In the genomic region with DNA sequence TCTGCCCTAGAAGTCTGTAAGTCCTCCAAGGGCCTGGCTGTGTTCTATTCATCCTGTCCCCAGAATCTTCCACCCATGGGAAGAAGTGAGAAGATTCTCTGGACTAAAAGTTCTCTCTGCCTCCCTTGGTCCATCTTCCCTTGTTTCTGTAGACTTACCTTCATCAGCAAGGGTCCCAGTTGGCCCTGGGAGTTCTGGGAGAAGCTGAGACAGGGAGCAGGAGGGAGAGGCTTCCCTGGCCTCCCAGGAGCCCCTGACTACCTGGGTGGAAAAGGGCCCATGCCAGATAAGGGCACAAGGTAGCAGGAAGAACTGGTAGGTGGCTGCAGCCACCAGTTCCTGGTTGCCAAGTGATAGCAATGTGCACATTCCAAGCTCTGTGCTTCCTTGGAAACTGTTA, we compare ENCODE assay signal across 8 mouse cellular contexts. TPM values are rescaled to one million over a fixed set of nuclear protein-coding genes. Genes with fewer than 3 reads are reported as not detected.
DNase-seq lines count a peak whose midpoint lies in the region; ATAC-seq and TF ChIP-seq lines count a peak whose summit lies in the region.

A gene (minus strand): TSS at position 342 of the 400 bp plus-strand sequence.

- DNase-seq in cerebellum, adult 2 months, result no peak
- DNase-seq in adrenal gland, adult 2 months, result no peak
- no peak for DNase-seq in forebrain, postnatal 0 days
- DNase-seq in right cerebral cortex, adult 2 months (ENCODE audit: low spot score in 2 of 2), result no peak
- DNase-seq in cerebellum, adult 11 months, result no peak

- TF ChIP-seq POLR2A in cerebellum, adult 2 months (IDR thresholded peaks at IDR 0.05; ENCODE audit: borderline replicate concordance, insufficient read depth, low read length), result no peak

- no peak within 1 kb of the TSS for H3K27ac ChIP-seq in cerebellum, adult 2 months (ENCODE audit: insufficient read depth, low read length)
- no peak within 1 kb of the TSS for H3K27ac ChIP-seq in forebrain, postnatal 0 days (ENCODE audit: low read depth, low read length)
- H3K27ac ChIP-seq in hindbrain, embryonic 12.5 days, result no peak within 1 kb of the TSS
- H3K27ac ChIP-seq in liver, embryonic 12.5 days, result peak within 1 kb of the TSS; percentile 90

- H3K9ac ChIP-seq in forebrain, postnatal 0 days, result no peak within 1 kb of the TSS
- H3K9ac ChIP-seq in hindbrain, embryonic 12.5 days, result no peak within 1 kb of the TSS
- peak within 1 kb of the TSS; percentile 47; the same call in 1 of the 2 replicates for H3K9ac ChIP-seq in liver, embryonic 12.5 days

- no peaks in the 10 kb centered on the region for H3K27me3 ChIP-seq in cerebellum, adult 2 months (ENCODE audit: control insufficient read depth, insufficient read depth, low read length)
- H3K27me3 ChIP-seq in forebrain, postnatal 0 days (ENCODE audit: insufficient read depth, low read length), result no peaks in the 10 kb centered on the region
- peaks cover 10% of the 10 kb centered on the region; the same call in 1 of the 2 replicates for H3K27me3 ChIP-seq in hindbrain, embryonic 12.5 days
- H3K27me3 ChIP-seq in liver, embryonic 12.5 days (replicated peaks), result peaks cover 19% of the 10 kb centered on the region

- TF ChIP-seq CTCF in cerebellum, adult 2 months (IDR thresholded peaks at IDR 0.05; ENCODE audit: borderline replicate concordance, insufficient read depth, low read depth, low read length), result no peak
- no peak for TF ChIP-seq CTCF in forebrain, postnatal 0 days (IDR thresholded peaks at IDR 0.05; ENCODE audit: low read depth)

- H3K4me2 ChIP-seq in forebrain, postnatal 0 days (ENCODE audit: low read depth), result no peak within 1 kb of the TSS
- no peak within 1 kb of the TSS for H3K4me2 ChIP-seq in hindbrain, embryonic 12.5 days (replicated peaks)
- peak within 1 kb of the TSS; percentile 77 for H3K4me2 ChIP-seq in liver, embryonic 12.5 days

- H3K4me3 ChIP-seq in cerebellum, adult 2 months (replicated peaks; ENCODE audit: insufficient read depth, low read depth, low read length), result no peak within 1 kb of the TSS
- no peak within 1 kb of the TSS for H3K4me3 ChIP-seq in forebrain, postnatal 0 days (ENCODE audit: low read depth, low read length)
- H3K4me3 ChIP-seq in hindbrain, embryonic 12.5 days, result no peak within 1 kb of the TSS
- H3K4me3 ChIP-seq in liver, embryonic 12.5 days, result no peak within 1 kb of the TSS

- H3K4me1 ChIP-seq in cerebellum, adult 2 months (ENCODE audit: control insufficient read depth, insufficient read depth, low read length), result peaks cover 8% of the 10 kb centered on the region
- H3K4me1 ChIP-seq in forebrain, postnatal 0 days (ENCODE audit: insufficient read depth), result peaks cover 14% of the 10 kb centered on the region; the same call in 1 of the 2 replicates
- H3K4me1 ChIP-seq in hindbrain, embryonic 12.5 days, result peaks cover 21% of the 10 kb centered on the region
- H3K4me1 ChIP-seq in liver, embryonic 12.5 days, result peaks cover 50% of the 10 kb centered on the region

- no peaks in the 10 kb centered on the region for H3K9me3 ChIP-seq in forebrain, postnatal 0 days (ENCODE audit: low read length)
- no peaks in the 10 kb centered on the region for H3K9me3 ChIP-seq in hindbrain, embryonic 12.5 days (replicated peaks)
- no peaks in the 10 kb centered on the region for H3K9me3 ChIP-seq in liver, embryonic 12.5 days (replicated peaks)

- no peak for ATAC-seq in cerebellum, adult (ENCODE audit: insufficient number of reproducible peaks, low FRiP score, low TSS enrichment)
- ATAC-seq in forebrain, postnatal 0 days, result no peak
- no peak for ATAC-seq in hindbrain, embryonic 12.5 days (ENCODE audit: low FRiP score)
- no peak for ATAC-seq in liver, embryonic 12.5 days

- H3K36me3 ChIP-seq in forebrain, postnatal 0 days (ENCODE audit: insufficient read depth), result no peaks in the 10 kb centered on the region
- no peaks in the 10 kb centered on the region for H3K36me3 ChIP-seq in hindbrain, embryonic 12.5 days
- H3K36me3 ChIP-seq in liver, embryonic 12.5 days, result peaks cover 4% of the 10 kb centered on the region; the same call in 1 of the 2 replicates

RNA-seq across cellular contexts. Expression of the gene that starts here (rescaled TPM):
- 49.5 and 50.4 TPM in 2 replicates for polyA plus RNA-seq in cerebellum, adult 2 months (2012; rRNA removed)
- 10 to 100 TPM; 35.8 to 39.7 TPM for total RNA-seq in adrenal gland, adult 2 months (2021)
- polyA plus RNA-seq in adrenal gland, adult 2 months (2012; rRNA removed), result 38.3 and 47.1 TPM in 2 replicates
- total RNA-seq in forebrain, postnatal 0 days (2014; rRNA removed), result 33.9 and 47.6 TPM in 2 replicates
- polyA plus RNA-seq in forebrain, postnatal 0 days (2015; fragmentation: Nextera tagmentation; extraction: Ambion mirVana), result 64.6 and 69.7 TPM in 2 replicates
- 45.2 and 47.9 TPM in 2 replicates for polyA plus RNA-seq in hindbrain, embryonic 12.5 days (2016; fragmentation: Nextera tagmentation; extraction: Ambion mirVana)
- 47.3 and 54.6 TPM in 2 replicates for polyA plus RNA-seq in liver, embryonic 12.5 days (2016; fragmentation: Nextera tagmentation; extraction: Ambion mirVana)
